Mouse (Mus musculus): Measurements from ENCODE around the gene Spsb1.

Gene Spsb1

GRCm38 (mm10) chr4:149886298-149887271, 68.3 kb downstream of the Spsb1 start:
- DNase-seq (ENCODE audit: low spot score in 2 of 2): no peak

DNA sequence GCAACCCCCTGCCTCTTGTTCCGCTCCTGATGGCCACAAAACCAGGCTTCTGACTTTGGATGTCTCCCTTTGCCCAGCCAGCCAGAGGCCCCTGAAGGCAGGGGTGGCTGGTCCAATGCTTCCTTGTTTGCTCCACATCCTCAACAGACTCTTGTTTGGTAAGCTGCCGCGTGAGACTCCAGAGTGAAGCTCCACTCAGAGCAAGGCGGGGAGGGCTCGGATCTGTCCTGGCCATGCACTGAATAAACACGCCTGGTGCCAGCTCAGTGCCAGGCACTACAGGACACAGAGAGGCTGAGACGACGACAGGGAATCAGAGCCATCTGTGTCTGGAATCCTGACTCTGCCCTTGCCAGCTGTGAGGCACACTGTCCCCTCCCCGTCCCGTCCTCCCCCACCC, 70.9 kb downstream of the Spsb1 start:
- no peak for DNase-seq (ENCODE audit: low spot score in 2 of 2)

DNA sequence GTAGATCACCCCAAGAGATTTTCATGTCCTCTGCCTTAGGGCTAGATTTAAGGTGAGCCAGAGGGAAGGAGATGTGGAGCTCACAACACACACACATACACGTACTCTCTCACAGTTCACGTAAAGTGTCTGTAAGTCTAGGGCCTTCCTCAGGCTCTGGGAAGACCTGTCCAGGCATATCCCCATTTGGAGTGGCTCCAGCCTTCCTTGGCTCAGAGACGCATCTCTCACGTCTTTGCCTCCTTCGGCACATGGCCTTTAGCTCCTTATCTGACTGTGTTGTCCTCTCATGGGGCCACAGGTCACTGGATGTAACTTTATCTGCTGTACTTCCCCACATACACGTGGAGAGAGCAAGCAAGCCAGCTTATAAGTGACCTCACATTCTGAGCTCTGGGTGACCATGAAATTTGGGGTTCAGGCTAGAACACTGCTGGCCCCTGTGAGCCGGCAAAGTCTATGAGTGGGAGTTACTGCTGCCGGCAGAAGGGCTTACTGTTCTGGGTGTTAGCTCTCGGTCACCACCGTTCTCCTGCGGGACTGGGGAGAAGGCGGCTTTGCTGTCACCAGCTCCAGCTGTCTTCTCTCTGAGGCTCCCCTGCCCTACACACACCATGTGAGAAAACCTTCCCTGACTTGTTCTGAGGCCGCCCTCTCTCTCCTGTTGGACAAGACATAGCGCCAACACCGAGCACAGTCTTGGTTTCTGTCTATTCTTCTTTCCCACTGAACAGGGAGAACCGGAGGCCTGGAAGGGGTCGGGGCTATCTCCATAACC, 72.5 kb downstream of the Spsb1 start:
- DNase-seq (ENCODE audit: low spot score in 2 of 2): no peak

DNA sequence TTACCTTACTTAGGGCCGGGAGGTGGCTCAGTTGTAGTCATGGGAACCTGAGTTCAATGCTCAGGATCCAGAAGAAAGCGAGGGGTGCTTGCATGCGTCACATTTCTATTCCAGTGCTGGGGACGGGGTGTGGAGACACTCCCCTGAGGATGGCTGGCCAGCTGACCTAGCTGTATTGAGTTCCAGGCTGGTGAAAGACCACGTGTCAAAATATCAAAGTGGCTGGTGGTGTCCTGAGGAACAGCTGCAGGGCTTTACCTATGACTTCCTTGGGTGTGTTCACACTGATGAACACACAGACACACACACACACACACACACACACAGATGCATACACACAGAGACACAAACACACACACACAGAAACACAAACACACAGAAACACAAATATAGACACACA, 73.9 kb downstream of the Spsb1 start:
- DNase-seq (ENCODE audit: low spot score in 2 of 2): no peak

DNA sequence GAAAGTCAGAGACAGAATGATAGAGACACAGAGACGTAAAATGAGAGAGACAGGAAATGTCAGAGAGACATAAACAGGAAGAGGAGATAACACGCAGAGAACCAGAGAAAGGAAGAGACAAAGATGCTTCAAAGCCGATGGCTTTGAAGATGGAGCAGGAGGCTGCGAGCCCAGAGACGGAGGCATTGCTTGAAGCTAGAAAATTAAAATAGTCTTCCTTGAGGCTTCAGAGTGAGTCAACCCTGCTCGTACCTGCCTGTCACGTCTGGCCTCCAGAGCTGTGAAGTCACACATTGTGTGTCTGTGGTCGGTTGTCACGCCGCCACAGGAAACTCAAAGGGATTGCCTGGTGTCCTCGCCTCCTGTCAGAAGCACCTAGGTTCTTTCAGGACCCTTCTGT, 74.9 kb downstream of the Spsb1 start:
- no peak for DNase-seq (ENCODE audit: low spot score in 2 of 2)

- no peak for DNase-seq (ENCODE audit: low spot score in 2 of 2)
These were observed 76.8 kb downstream of the Spsb1 start for GRCm38 (mm10) chr4:149878021-149878449.

DNA sequence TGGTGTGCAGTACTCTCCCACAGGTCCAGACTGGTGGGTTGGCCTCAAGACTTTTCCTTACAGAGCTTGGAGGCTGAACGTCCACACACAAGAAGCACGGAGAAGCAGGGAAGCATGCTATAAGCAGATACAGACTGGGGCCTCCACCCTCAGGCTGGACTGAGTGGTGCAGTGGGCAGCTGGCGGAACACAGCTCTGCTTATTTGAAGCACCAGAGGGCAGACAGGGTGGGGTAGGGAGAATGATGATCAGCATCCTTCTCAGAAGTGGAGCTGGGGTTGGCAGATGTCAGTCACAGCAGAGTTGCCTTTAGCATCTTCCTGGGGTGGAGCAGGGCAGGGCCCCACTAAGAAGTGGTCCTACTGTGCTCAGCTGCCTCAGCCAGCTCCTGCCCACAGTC, 77.6 kb downstream of the Spsb1 start:
- no peak for DNase-seq (ENCODE audit: low spot score in 2 of 2)

DNA sequence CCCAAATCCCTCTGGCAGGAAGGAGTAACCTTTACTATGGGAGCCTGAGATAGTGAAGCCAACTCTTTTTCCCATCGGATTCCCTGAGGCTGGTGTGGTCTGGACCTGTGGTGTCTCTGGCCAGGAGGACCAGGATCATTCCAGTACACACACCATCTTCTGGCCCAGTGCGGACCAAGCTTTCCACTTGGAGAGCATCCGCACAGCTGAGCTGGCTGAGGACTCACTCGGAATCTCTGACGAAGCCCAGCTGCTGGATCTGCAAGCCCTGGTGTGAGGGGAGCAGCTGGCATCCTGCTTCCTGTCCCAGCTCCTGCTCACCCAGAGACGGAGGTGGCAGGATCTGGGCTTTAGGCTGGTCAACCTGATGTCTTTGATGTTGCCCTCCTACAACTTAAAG, 78.1 kb downstream of the Spsb1 start:
- no peak for DNase-seq (ENCODE audit: low spot score in 2 of 2)

DNA sequence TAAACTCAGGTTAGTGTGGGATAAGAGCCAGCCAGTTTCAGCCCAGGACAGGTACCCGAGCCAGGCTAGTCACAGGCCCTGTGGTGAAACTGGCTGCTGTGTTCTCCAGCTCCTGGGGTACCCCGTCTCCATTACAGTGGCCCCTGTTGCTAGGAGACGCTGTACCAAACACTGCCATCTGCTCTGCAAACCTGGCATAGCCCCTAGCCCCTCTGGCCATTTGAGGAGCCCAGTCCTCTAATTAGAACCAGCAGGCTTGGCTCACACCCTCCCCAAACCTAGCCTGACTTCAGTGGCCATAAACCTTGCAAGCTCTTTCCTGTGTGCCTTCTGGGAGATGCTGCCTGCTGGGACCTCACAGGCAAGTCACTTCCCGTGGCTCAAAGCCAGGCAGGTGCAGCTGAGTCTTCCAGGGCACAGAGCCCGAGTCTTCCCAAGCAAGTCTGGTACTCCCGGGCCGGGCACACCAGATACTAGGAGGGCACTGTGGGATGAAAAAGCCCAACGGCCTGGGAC, 78.8 kb downstream of the Spsb1 start:
- no peak for DNase-seq (ENCODE audit: low spot score in 2 of 2)

GRCm38 (mm10) chr4:149875296-149875695, 79.5 kb downstream of the Spsb1 start:
- no peak for DNase-seq (ENCODE audit: low spot score in 2 of 2)

- DNase-seq (ENCODE audit: low spot score in 2 of 2): no peak
These were observed 82.6 kb downstream of the Spsb1 start for GRCm38 (mm10) chr4:149872236-149872635.

GRCm38 (mm10) chr4:149871582-149871981, 83.3 kb downstream of the Spsb1 start:
- no peak for DNase-seq (ENCODE audit: low spot score in 2 of 2)

- DNase-seq (ENCODE audit: low spot score in 2 of 2): no peak
These were observed 83.8 kb downstream of the Spsb1 start for GRCm38 (mm10) chr4:149871014-149871413.

GRCm38 (mm10) chr4:149870412-149870811, 84.4 kb downstream of the Spsb1 start:
- no peak for DNase-seq (ENCODE audit: low spot score in 2 of 2)

DNA sequence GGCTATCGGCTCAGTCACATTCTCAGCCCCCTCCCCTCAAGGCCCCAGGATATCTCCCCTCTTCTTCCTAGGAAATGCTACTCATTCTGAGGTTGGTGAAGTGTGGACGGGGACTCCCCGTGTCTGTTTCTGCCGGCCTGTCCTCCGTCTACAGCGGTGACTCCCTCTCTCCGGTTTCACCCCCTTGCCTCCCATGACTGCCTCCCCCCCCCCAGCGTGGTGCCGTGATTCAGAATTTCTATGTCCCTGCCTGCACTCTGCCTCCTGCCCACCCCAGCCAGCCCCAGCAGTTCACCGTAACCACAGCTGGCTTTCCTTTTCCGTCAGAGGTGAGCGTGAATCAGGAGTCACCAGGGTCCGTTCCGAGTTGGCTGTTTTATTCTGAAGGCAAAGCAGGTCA, 86.1 kb downstream of the Spsb1 start:
- DNase-seq (ENCODE audit: low spot score in 2 of 2): no peak

- no peak for DNase-seq (ENCODE audit: low spot score in 2 of 2)
These were observed 86.8 kb downstream of the Spsb1 start for GRCm38 (mm10) chr4:149868009-149868408.

- no peak for DNase-seq (ENCODE audit: low spot score in 2 of 2)
These were observed 87.5 kb downstream of the Spsb1 start for GRCm38 (mm10) chr4:149867351-149867750.

GRCm38 (mm10) chr4:149864395-149864794, 90.4 kb downstream of the Spsb1 start:
- no peak for DNase-seq (ENCODE audit: low spot score in 2 of 2)

- no peak for DNase-seq (ENCODE audit: low spot score in 2 of 2)
These were observed 91.3 kb downstream of the Spsb1 start for GRCm38 (mm10) chr4:149863522-149863921.

DNA sequence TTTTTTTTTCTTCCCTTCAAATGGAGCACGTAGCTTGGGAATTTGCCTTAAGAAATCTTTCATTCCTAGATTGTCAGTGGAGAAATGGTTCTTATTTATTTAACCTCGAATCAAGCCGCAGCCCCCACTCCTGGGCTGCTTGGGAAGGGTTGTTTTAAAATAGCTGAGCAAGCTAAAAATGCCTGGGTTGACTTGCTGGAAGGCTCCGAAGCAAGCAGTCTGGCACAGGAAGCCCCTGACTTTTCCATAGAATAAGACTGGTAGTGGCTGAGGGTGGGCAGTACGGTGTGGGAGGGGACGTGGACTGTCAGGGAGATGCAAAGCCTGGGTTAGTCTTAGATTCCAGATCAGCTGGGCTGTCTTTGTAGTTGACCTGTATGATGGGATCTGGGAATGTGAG, 94.5 kb downstream of the Spsb1 start:
- no peak for DNase-seq (ENCODE audit: low spot score in 2 of 2)

DNA sequence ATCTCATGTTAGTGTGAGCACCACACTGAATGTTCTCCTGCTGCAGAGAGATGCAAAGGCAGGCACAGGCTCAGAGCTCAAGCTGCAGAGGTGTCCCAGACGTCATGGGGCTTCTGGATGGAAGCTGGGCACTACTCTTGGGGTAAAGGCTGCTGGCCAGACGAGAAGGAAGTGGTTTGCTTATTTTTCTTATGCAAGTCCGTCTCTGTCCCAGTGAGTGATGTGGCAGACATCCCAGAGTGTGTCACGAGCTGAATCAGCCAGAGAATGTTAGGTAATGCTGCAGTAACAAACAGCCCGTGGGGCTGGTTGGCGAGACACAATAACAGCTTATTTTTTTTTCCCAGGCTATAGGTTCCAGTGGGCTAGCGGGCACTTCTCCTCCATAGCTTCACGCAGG, 96.3 kb downstream of the Spsb1 start:
- no peak for DNase-seq (ENCODE audit: low spot score in 2 of 2)

- DNase-seq (ENCODE audit: low spot score in 2 of 2): no peak
These were observed 96.7 kb downstream of the Spsb1 start for GRCm38 (mm10) chr4:149858097-149858496.

DNA sequence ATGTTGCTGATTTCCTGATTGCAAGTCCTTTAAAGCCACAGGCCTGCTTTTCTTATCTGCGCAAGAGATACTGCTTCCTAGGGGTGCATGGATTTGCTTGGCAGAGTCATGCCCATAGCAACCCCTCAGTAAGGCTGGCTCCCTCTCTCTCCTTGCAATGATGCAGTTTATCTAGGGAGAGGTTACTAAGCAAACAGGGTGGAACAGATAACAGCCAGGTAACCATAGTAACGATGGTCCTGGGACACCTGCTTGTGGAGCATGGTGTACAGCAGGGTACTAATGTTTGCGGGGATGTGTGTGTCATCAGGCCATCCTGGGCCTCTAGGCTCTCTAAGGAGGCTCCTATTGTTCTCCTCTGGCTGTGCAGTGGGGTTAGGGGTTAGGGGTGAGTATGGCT, 97.2 kb downstream of the Spsb1 start:
- no peak for DNase-seq (ENCODE audit: low spot score in 2 of 2)

Data from right cerebral cortex, adult 2 months (tissue).